Mouse (Mus musculus): Measurements from ENCODE around the gene Prmt3.

DNA sequence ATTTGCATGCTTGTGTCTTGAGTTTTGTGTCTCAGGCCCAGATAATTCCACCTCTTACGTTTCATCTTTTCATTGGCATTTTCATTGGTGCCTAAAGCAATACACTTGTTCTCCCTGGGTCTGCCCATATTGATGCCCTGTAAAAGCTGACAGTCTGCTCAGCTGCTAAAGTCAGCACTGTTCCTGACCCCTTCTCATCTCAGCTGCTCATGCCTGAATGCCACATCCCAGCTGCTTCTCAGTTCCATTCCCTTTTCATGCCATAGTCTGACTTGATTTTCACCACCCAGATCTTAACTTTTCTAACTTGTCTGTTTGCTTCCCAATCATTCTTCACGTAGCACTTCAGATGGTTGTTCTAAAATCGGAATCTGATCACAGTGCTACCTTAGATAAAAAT, 47.3 kb downstream of the Prmt3 start:
- TF ChIP-seq CTCF (IDR thresholded peaks at IDR 0.05; ENCODE audit: insufficient read depth, low read length) (no peak), POLR2A (IDR thresholded peaks at IDR 0.05; ENCODE audit: borderline replicate concordance, extremely low read depth, low read depth, low read length) (no peak)
